Mouse (Mus musculus): ENCODE measurements around the gene Bloc1s3. TPM values are rescaled to one million over a fixed set of nuclear protein-coding genes. Genes with fewer than 3 reads are reported as not detected.

The Bloc1s3 gene
- polyA plus RNA-seq, 1 experiment: 13.2 TPM

- 95% methylated on average over 4 of the region's 4 CpGs for WGBS
- Histone ChIP-seq H3K4me3 (ENCODE audit: control insufficient read depth, insufficient read depth, low read length) (no peak overlapping the region), H3K27me3 (ENCODE audit: control insufficient read depth, insufficient read depth, low read length) (no peaks in the 10 kb centered on the region), H3K27ac (ENCODE audit: control insufficient read depth, insufficient read depth, low read length) (no peak overlapping the region), H3K4me1 (replicated peaks; ENCODE audit: control insufficient read depth, insufficient read depth, low read length) (peaks cover 19% of the 10 kb centered on the region), H3K36me3 (ENCODE audit: control insufficient read depth, insufficient read depth, low read length) (no peaks in the 10 kb centered on the region)
- DNase-seq: no peak
- no peak for TF ChIP-seq POLR2A (IDR thresholded peaks at IDR 0.05; ENCODE audit: control insufficient read depth, extremely low read depth, insufficient read depth, low read length, poor library complexity)
Observed at GRCm38 (mm10) chr7:19455186-19455585, 53.0 kb downstream of the Bloc1s3 start.

Other genes with a start within 250 kb of the Bloc1s3 start
- gene Vasp, start 236.6 kb downstream of the Bloc1s3 start, polyA plus RNA-seq (2012; rRNA removed): 325 and 327 TPM in 2 replicates
- gene Ppm1n, start 228.3 kb downstream of the Bloc1s3 start, polyA plus RNA-seq (2012; rRNA removed): 0.57 and 0.63 TPM in 2 replicates
- 3.0 and 19.9 TPM in 2 replicates for gene Rtn2, start 225.7 kb downstream of the Bloc1s3 start, polyA plus RNA-seq (2012; rRNA removed)
- gene Fosb, start 198.3 kb downstream of the Bloc1s3 start, polyA plus RNA-seq (2012; rRNA removed): 1.8 and 1.9 TPM in 2 replicates
- gene Ercc1, start 163.6 kb downstream of the Bloc1s3 start, polyA plus RNA-seq (2012; rRNA removed): 62.3 and 63.6 TPM in 2 replicates
- gene Cd3eap, start 148.9 kb downstream of the Bloc1s3 start, polyA plus RNA-seq (2012; rRNA removed): 7.5 and 8.0 TPM in 2 replicates
- 13.6 and 14.2 TPM in 2 replicates for gene Ppp1r13l, start 148.6 kb downstream of the Bloc1s3 start, polyA plus RNA-seq (2012; rRNA removed)
- gene Ercc2, start 126.4 kb downstream of the Bloc1s3 start, polyA plus RNA-seq (2012; rRNA removed): 134 and 137 TPM in 2 replicates
- gene Klc3, start 104.3 kb downstream of the Bloc1s3 start, polyA plus RNA-seq (2012; rRNA removed): 73.1 and 87.0 TPM in 2 replicates
- 19.3 and 332 TPM in 2 replicates for gene Ckm, start 103.6 kb downstream of the Bloc1s3 start, polyA plus RNA-seq (2012; rRNA removed)
- 36.3 and 48.8 TPM in 2 replicates for gene Mark4, start 49.5 kb downstream of the Bloc1s3 start, polyA plus RNA-seq (2012; rRNA removed)
- gene Exoc3l2, start 45.0 kb downstream of the Bloc1s3 start, polyA plus RNA-seq (2012; rRNA removed): 0.94 and 1.0 TPM in 2 replicates
- 86.7 and 90.2 TPM in 2 replicates for gene Trappc6a, start within 50 bp of the Bloc1s3 start, polyA plus RNA-seq (2012; rRNA removed)
- 1.1 and 1.2 TPM in 2 replicates for gene Nkpd1, start 9.5 kb upstream of the Bloc1s3 start, polyA plus RNA-seq (2012; rRNA removed)
- 130 and 137 TPM in 2 replicates for gene Ppp1r37, start 54.7 kb upstream of the Bloc1s3 start, polyA plus RNA-seq (2012; rRNA removed)
- gene Zfp296, start 68.9 kb upstream of the Bloc1s3 start, polyA plus RNA-seq (2012; rRNA removed): 4.5 and 4.7 TPM in 2 replicates
- 121 and 130 TPM in 2 replicates for gene Gemin7, start 69.2 kb upstream of the Bloc1s3 start, polyA plus RNA-seq (2012; rRNA removed)
- gene Clasrp, start 96.1 kb upstream of the Bloc1s3 start, polyA plus RNA-seq (2012; rRNA removed): 240 and 315 TPM in 2 replicates
- 66.9 and 75.6 TPM in 2 replicates for gene Relb, start 121.1 kb upstream of the Bloc1s3 start, polyA plus RNA-seq (2012; rRNA removed)
- gene Clptm1, start 156.7 kb upstream of the Bloc1s3 start, polyA plus RNA-seq (2012; rRNA removed): 136 and 142 TPM in 2 replicates
- gene Apoc2, start 169.6 kb upstream of the Bloc1s3 start, polyA plus RNA-seq (2012; rRNA removed): 6.7 and 7.1 TPM in 2 replicates
- not detected in 2 replicates for gene Gm44805, start 173.1 kb upstream of the Bloc1s3 start, polyA plus RNA-seq (2012; rRNA removed)
- gene Apoc4, start 173.1 kb upstream of the Bloc1s3 start, polyA plus RNA-seq (2012; rRNA removed): 1.5 and 6.2 TPM in 2 replicates
- 24.8 and 38.0 TPM in 2 replicates for gene Apoc1, start 184.3 kb upstream of the Bloc1s3 start, polyA plus RNA-seq (2012; rRNA removed)
- gene Apoe, start 190.8 kb upstream of the Bloc1s3 start, polyA plus RNA-seq (2012; rRNA removed): 1,583 and 2,086 TPM in 2 replicates
- 109 and 120 TPM in 2 replicates for gene Tomm40, start 207.1 kb upstream of the Bloc1s3 start, polyA plus RNA-seq (2012; rRNA removed)
- gene Nectin2, start 242.1 kb upstream of the Bloc1s3 start, polyA plus RNA-seq (2012; rRNA removed): 10.0 and 11.4 TPM in 2 replicates